Mouse (Mus musculus) liver, embryonic 14.5 days (tissue): ENCODE data around the gene Fam76a.

Experiments used
- CTCF ChIP-seq: IDR thresholded peaks from 2 replicates; pipeline ENCODE4 v1.5.1; 2016; ENCODE audit warnings: antibody characterized with exemption, low read depth, control low read depth
- EP300 ChIP-seq: IDR thresholded peaks from 2 replicates; pipeline ENCODE4 v1.6.1; 2016; ENCODE audit warnings: antibody characterized with exemption, low read depth

GRCm38 (mm10) chr4:132941012-132941729 is 18.8 kb upstream of the Fam76a start:
- TF ChIP-seq CTCF = no peak
- no peak for TF ChIP-seq EP300
